Mouse (Mus musculus) liver, adult 2 months (tissue): ENCODE data around the gene Scel.

ENCODE experiments used
- CTCF ChIP-seq: fragments of 200-500 bp; IDR thresholded peaks from 2 replicates; pipeline ENCODE4 v1.5.1; 2011; ENCODE audit warnings: low read depth, low read length, control low read depth
- POLR2A ChIP-seq: fragments of 200-500 bp; IDR thresholded peaks from 2 replicates; pipeline ENCODE4 v1.6.1; 2011; ENCODE audit warnings: low read length, control low read depth; ENCODE audit not compliant: insufficient read depth; ENCODE audit errors: extremely low read depth

DNA sequence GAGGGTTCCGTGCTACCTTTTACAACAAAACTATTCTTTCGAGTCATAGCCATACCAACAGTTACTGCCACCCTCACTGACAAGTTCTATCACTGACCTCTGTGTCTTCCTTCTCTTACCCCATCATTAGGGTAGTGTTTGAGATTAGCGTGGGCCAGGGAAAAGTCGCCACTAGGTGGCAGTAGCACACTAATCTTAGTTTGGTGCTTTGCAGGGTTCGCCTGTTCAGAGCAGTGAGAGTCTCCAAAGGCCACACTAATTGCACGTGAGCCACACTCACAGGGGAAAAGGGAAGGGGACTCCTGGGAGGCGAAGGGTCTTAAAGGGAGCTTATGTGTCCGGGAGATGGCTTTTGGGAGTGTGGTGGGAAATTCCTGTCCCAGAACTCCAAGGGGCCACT is 37.3 kb downstream of the Scel start:
- TF ChIP-seq CTCF: peak; percentile 66; the same call in 1 of the 2 replicates
- no peak for TF ChIP-seq POLR2A
